Mouse (Mus musculus) heart, adult 18-20 months (tissue): ENCODE results near the gene Eml2. TPM values are rescaled to one million over a fixed set of nuclear protein-coding genes. Genes with fewer than 3 reads are reported as not detected.
"Not testable (repeated sequence)": the region's sequence is repeated elsewhere in the genome, so short reads cannot be mapped to it uniquely, and the experiment has no call there.

Source experiments
- DNase-seq, 2 experiments: peaks; one replicate each; pipeline ENCODE4 v3.0.0; 2021 to 2022; ENCODE audit warnings: mixed read lengths in 1 of 2
- long read RNA-seq, 2 experiments: library from polyadenylated mRNA; stranded (forward); transcript quantifications; one replicate each; pipeline ENCODE4 v2.0.0; 2021
- total RNA-seq, 2 experiments: library from RNA; stranded (reverse); gene quantifications; 2 replicates each; pipeline ENCODE4 v1.2.3; 2021

The Eml2 gene
- 10 to 100 TPM; 36.7 to 38.7 TPM for total RNA-seq
- long read RNA-seq, experiment 1, partial matches to known transcripts = 1 of 6 reads
- long read RNA-seq, experiment 1, other reads (novel, unspliced or antisense) = 3 of 6 reads
- long read RNA-seq, experiment 2, partial matches to known transcripts = 0 of 1 reads
- long read RNA-seq, experiment 2, other reads (novel, unspliced or antisense) = 1 of 1 reads

GRCm38 (mm10) chr7:19175708-19176515, at the start of gene Eml2:
TSS of gene Eml2 (plus strand) at chr7:19176421.
- no peak for DNase-seq

DNA sequence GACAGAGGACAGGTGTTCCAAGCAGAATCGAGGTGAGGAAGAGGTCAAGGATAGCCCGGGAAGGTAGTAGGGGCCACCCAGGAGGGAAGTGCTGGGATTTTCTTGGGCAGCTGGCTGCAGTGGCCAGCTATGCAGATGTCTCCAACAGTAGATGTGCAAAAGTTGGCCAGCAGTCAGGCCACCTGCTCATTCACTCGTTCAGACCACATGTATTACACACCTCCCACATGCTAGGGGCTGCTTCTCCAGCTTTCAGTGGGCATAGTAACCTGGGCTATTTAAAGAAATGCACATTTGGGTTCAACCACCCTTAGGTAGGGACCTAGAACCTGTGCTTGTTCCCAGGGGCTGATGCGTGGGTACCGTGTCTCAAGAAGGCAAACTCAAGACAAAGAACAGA, 48.5 kb upstream of the Eml2 start:
- no peak for DNase-seq

DNA sequence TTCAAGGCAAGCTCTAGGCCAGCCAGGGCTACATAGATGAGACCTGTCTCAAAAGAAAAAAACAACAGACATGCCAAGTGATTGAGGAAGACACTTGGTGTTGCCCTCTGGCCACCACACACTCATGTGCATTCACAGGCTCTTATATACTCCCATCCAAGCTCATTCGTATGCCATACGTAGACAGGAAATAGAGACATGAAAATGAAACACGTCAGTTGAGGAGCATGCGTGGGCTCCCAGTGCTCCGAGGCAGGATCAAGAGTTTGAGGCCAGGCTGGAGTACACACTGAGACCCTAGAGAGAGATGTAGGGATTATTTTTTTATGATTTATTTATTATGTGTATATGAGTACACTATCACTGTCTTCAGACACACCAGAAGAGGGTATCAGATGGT, 46.8 kb upstream of the Eml2 start:
- DNase-seq = no peak

DNA sequence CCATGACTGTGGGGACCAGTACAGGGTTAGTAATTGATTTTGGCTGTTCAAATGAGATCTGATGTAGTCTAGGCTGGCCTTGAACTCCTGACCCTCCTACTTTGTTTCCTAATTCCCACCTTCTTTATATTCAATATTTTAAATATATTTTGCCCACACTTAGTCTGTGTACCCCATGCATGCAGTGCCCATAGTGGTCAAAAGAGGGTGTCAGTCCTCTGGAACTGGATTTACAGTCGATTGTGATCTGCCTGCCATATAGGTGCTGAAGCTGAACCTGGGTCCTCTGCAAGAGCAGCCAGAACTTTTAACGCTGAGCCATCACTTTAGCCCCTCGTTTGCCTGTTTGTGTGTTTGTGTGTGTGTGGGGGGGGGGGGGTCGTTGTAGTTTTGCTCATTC, 45.6 kb upstream of the Eml2 start:
- DNase-seq = peak in 1 of 2 experiments; percentile 39

- DNase-seq = peak; percentile 97 to 99
These were observed 44.8 kb upstream of the Eml2 start for GRCm38 (mm10) chr7:19131324-19131848.

GRCm38 (mm10) chr7:19136168-19136567, 40.1 kb upstream of the Eml2 start:
- DNase-seq = no peak

DNA sequence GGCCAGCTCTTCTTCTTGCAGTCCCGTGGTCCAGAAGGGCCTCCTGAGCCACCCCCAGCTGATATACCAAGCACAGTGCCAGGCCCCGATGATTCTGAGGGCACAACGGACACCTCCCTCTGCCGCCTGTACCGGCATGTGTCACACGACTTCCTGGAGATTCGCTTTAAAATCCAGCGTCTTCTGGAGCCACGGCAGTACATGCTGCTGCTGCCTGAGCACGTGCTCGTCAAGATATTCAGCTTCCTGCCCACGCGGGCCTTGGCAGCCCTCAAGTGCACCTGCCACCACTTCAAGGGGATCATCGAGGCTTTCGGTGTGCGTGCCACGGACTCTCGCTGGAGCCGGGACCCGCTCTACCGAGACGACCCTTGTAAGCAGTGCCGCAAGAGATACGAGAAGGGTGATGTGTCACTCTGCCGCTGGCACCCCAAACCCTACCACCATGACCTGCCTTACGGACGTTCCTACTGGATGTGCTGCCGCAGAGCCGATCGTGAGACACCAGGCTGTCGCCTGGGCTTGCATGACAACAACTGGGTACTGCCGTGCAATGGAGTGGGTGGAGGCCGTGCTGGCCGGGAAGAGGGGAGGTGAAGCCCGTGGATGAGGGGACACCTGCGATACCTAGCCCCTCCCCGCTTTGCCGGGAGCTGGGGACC, 39.4 kb upstream of the Eml2 start:
- no peak for DNase-seq

DNA sequence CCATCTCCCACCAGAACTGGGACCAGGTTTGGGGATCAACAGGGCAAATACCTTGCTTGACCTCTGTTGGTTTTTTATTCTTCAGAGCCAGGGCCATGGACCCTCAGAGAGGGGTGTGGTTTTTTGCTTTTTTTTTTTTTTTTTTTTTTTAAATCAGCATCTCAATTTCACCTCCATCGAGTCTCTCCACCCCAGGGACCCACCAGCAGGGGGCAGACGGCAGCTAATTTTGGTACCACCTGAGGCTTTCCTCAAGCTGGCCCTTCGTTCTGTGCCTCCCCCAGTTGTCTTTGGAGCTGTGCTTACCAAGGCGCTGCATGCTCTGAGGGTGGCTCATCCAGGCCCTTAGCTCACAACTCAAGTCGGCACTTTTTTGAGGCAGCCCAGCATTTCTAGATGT, 38.8 kb upstream of the Eml2 start:
- DNase-seq = peak in 1 of 2 experiments; percentile 71

DNA sequence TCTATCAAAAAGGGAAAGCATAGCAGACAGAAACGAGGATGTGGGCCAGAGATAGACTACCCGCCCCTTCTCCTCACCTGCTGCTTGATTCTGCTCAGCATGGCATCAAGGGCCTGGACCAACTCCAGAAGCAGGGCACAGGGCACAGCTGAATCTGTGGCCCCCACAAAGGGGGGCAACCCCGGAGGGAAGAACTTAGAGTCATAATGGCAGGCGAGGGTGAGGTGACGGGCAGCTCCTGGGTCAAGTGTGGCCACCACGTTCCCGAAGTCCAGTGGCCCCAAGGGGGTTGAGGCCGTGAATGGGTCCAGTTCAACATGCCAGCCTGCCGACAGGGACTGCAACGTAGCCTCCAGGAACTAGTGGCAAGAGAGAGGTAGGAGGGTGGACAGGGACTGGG, 29.4 kb upstream of the Eml2 start:
- no peak for DNase-seq

DNA sequence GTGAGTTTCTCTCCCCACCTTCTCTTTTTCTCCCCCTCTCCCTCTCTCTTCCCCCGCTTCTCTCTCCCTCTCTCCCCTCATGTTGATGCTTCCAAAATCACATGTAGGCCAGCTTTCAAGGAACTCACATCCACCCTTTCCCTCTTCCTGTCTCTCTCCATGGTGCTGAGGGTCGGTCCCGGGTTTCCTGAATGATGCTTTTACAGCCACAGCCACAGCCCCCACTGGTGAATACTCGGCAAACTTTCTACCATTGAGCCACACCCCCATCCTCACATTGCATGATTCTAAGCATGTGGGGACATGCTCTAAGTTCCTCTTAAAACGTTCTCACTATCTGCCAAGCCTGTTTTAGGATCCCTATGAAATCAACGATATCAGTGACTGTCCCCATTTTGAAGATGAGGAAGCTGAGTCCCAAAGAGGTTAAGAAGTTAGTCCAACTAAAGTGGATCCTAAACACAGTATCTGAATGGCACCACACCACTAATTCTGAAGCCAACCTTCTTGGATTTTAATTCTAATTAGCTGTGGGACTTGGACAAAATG, 28.6 kb upstream of the Eml2 start:
- DNase-seq = no peak

DNA sequence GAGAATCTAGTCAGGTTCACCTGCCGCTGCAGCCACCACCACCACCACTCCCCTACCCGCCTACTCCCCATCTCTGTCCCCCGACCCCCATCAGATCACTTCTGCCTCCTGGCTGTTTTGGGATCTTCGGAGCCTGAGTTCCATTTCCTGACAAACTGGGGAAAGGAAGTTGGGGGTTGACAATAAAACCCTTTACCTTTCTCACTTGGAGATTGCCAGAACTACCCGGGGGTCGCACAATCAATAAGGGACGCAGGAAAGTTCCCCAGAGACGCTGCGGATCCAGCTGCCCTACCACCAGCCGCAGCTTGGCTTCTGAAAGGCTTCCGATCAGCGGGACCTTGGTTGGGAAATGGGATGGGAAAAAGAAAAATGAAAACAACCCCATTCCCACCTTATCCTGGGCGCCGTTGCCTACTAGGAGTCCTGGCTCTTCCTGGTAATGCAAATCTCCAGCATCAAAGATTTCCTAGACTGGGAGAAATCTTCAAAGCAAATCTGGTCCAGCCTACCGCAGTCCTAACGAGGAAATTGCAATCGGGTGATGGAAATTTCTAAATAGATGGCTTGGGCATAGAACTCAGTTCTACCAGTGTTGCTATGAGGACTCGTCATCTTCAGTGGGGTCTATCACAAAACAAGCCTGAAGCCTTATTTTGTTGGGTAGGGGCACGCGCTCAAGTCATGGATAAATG, 27.9 kb upstream of the Eml2 start:
- no peak for DNase-seq

DNA sequence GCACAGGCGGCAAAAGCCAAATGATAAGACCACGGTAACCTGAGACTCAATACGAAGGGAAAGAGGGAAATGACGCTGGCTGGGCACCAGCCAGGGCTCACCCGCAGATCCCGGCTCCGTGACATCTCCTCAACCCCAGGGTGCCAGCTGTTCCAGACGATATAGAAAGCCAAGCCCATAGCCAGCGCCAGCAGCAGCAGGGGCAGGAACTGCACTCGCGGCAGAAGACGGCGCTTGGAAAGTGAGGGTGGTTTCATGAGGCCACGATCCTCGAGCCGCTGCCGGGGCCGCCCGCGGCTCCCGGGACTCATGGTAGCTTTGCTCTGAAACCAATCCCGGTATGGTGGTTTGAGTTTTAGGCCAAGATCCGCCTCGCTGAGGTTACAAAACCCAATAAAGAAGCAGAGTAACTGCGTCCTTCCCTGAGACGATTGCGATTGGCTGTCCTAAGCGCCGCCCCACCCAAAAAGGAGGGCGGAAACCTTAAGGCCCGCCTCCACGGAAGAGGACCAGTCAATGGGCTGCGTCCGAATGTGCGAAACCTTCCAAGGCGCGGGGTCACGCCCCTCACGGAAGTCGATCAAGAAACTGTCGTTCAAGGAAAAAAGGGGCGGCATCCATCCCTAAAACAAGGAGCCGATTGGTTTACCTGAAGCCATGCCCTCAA, 27.2 kb upstream of the Eml2 start, which contains the start of gene Qpctl:
Gene Qpctl (minus strand): TSS at position 417 of the 667 bp plus-strand sequence.
- DNase-seq = peak; percentile 99

DNA sequence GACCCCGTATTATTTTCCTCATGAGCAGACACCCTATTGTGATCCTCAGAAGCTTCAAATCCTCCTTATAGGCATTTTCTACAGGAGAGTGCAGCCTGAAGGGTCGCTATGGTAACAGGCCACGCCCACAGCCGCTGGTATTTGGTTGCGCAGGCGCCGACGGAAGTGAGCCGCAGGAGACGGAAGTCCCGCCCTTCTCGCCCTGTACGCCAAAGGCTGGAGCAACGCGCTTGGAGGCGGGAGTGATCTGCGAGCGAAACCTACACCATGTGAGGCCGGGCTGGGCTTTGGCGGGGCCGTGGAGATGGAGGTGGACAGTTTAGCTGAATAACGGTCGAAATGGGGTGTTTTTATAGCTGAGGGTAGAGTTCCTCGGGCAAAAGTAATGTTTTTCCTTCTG, 26.6 kb upstream of the Eml2 start, which contains the start of gene Snrpd2:
Gene Snrpd2 (plus strand): TSS at position 97 of the 400 bp plus-strand sequence.
- peak; percentile 97 to 99 for DNase-seq

GRCm38 (mm10) chr7:19151121-19151520, 25.1 kb upstream of the Eml2 start:
- not testable (repeated sequence) for DNase-seq

DNA sequence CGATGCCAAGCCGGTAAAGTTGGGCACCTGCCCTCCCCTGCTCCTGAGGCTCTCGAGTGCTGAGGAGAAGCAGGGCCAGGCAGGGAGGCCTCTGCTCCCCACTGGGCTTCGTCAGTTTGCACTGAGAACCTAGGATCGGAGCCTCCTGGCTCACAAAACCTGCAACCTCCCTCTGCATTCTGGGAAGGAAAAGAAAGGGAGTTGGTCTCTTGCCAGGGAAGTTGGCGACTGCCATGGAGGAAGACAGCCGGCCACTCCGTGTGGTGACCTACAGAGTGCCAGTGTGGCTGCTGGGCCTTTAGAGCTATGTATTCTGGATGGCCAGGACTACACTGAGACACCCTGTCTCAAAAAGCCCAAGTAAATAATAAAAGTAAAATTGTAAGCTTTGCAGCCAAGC, 21.4 kb upstream of the Eml2 start:
- no peak for DNase-seq

DNA sequence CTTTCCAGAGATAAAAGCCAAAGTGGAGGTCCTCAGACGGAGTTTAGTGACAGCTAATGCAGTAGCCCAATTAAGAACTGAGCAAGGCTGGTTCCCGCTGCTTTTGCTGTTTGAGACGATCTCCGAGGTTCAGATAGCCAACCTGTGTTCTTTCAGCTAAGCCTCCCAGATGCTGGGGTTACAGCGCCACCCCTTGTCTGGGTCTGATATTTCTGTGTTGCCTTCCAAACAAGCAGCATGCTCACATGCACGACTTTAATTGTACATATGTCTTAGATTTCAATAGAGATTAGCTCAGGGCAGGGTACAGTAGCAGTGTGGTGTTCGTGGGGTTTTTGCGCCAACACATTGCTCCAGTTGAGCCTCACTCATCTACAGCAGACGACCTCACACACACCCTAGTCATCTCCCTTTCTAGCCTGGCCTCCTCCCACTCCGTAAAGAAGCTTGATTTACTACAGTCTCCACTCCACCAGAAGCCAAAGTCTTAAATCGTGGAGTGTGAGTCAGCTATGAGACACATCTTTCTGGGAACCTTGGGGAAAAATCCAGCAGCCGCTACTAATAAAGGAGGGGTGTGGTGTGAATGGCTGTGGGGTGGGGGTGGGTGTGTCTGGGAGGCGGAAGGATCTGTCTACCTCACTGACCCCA, 20.3 kb upstream of the Eml2 start:
- no peak for DNase-seq

DNA sequence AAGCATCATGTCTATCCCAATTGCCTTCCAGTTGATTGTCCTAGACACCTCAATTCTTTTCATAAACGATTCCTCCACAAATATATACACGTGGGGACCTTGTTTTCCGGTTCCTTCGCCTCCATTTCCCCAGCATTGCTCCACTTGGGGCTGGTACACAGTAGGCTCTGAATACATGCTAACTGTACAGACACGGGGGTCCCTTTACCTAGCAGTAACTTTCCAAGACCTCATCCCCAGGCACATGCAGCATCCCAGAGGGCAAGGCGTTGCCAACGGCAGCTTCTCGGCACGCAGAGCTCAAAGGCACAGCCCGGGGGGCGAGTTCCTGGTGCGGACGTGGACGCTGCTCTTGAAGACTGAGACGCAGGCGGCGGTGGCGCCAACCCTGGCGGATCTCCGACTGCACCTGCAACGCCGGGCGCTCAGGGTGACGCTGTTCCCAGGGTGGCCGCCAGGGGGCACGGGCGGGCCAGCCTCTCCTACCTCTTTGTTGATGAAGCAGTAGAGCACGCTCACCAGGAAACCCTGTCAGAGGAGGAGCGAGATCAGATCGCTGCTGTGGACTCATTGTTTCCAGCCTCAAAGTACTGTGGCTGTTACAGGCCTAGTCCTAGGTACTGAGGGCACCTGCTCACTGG, 18.9 kb upstream of the Eml2 start:
- peak; percentile 89 to 93 for DNase-seq

- DNase-seq = no peak
These were observed 17.6 kb upstream of the Eml2 start for GRCm38 (mm10) chr7:19158601-19159000.

DNA sequence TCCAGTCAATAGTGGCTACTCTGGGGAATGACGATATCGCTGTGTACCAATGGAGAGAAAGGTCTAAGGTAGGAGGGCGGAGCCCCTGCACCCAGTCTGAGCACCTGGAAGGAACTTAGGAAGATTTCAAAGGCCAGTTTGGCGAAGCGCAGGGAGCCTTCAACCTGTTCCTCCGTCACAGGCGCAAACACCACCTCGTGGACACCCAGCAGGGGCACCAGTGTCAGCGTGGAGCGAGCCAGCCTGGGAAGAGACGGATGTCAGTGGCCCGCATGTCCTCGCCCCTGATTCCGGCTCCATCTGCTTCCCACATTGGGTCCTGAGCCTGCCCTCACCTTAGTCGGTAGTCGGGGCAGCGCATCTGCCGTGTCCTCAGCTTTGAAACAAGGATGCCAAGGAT, 16.8 kb upstream of the Eml2 start:
- DNase-seq = no peak

DNA sequence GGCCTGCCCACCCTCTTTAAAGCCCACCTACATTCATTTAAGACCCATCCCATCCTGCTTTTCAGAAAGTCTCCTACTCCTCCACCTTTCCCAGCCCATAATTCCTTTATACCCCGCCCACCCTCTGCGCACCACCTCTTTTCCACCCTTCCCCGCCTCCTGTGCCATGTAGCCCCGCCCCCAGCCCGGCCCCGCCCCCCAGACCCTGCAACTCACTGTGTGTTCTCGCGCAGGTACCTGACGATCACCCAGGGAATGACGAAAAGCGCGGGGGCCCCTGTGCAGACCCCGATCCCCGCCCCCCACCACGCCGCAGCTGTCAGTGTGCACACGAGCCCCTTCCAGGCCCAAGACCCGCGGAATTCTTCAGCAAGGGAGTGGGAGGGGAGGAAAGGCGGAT, 16.1 kb upstream of the Eml2 start:
- no peak for DNase-seq
